Mouse (Mus musculus) hindlimb bud, embryonic 11.5 days (tissue): ENCODE measurements around the gene Olfr3.

Source experiments
- DNase-seq: peaks from one replicate; pipeline ENCODE4 v3.0.0-alpha.2; 2012; ENCODE audit warnings: low read depth, low spot score; ENCODE audit errors: extremely low spot score

Olfr3 gene

GRCm38 (mm10) chr2:36816932-36817331 is at the start of gene Olfr3:
Gene Olfr3, minus strand, starts transcription at chr2:36817032.
- no peak for DNase-seq

GRCm38 (mm10) chr2:36862560-36862959 is 45.7 kb upstream of the Olfr3 start, which contains the start of gene Olfr351:
Gene Olfr351, minus strand, starts transcription at chr2:36862660.
- no peak for DNase-seq

GRCm38 (mm10) chr2:36846010-36846409 is 29.2 kb upstream of the Olfr3 start, which contains the start of gene Olfr350:
Gene Olfr350, plus strand, starts transcription at chr2:36846310.
- no peak for DNase-seq

- DNase-seq: no peak
Observed at GRCm38 (mm10) chr2:36790238-36790637, 26.6 kb downstream of the Olfr3 start, which contains the start of gene Olfr50. Gene Olfr50, plus strand, starts transcription at chr2:36790538.

GRCm38 (mm10) chr2:36783976-36784375 is 32.9 kb downstream of the Olfr3 start, which contains the start of gene Olfr348:
Gene Olfr348, plus strand, starts transcription at chr2:36784276.
- no peak for DNase-seq
